Mouse (Mus musculus) stomach, adult 2 months (tissue): ENCODE measurements around the gene Nkapd1. TPM values are rescaled to one million over a fixed set of nuclear protein-coding genes. Genes with fewer than 3 reads are reported as not detected.

Source experiments
- polyA plus RNA-seq: library from polyadenylated mRNA; depleted of rRNA; stranded (reverse); fragments of >200 nt; gene quantifications from 2 replicates; pipeline ENCODE4 v1.2.3, GENCODE M21; 2012; rRNA removed

The Nkapd1 gene
- 1.9 TPM in 2 replicates for polyA plus RNA-seq

GRCm38 (mm10) chr9:50616766-50617603, at the start of gene Nkapd1, which contains the start of gene Pih1d2:
TSS of gene Nkapd1 (minus strand) at chr9:50617464.
TSS of gene Pih1d2 (plus strand) at chr9:50617321.

GRCm38 (mm10) chr9:50659392-50660217, 42.3 kb upstream of the Nkapd1 start, which contains the start of gene Dlat:
TSS of gene Dlat (minus strand) at chr9:50659780.

GRCm38 (mm10) chr9:50603189-50603997, 13.9 kb downstream of the Nkapd1 start, which contains the start of the genes Sdhd and Timm8b:
TSS of gene Sdhd (minus strand) at chr9:50603812.
TSS of gene Timm8b (plus strand) at chr9:50603910.

GRCm38 (mm10) chr9:50561145-50561917, 55.9 kb downstream of the Nkapd1 start, which contains the start of gene Tex12:
TSS of gene Tex12 (minus strand) at chr9:50561325.

Other genes starting within 250 kb of the Nkapd1 start
- gene Plet1, start 122.9 kb downstream of the Nkapd1 start, polyA plus RNA-seq, result 11.2 and 13.5 TPM in 2 replicates
- gene Pts, start 88.7 kb downstream of the Nkapd1 start, polyA plus RNA-seq, result 5.1 and 7.5 TPM in 2 replicates
- gene Il18, start 62.6 kb downstream of the Nkapd1 start, polyA plus RNA-seq, result 9.6 and 12.0 TPM in 2 replicates
- 0.40 and 0.62 TPM in 2 replicates for gene Bco2, start 62.3 kb downstream of the Nkapd1 start, polyA plus RNA-seq
- not detected in 2 replicates for gene Tex12, start 56.1 kb downstream of the Nkapd1 start, polyA plus RNA-seq
- 199 and 222 TPM in 2 replicates for gene Sdhd, start 13.7 kb downstream of the Nkapd1 start, polyA plus RNA-seq
- 29.1 and 49.9 TPM in 2 replicates for gene Timm8b, start 13.6 kb downstream of the Nkapd1 start, polyA plus RNA-seq
- gene Pih1d2, start 143 bp downstream of the Nkapd1 start, polyA plus RNA-seq, result 0.16 and 0.25 TPM in 2 replicates
- 6.9 and 9.6 TPM in 2 replicates for gene Dlat, start 42.3 kb upstream of the Nkapd1 start, polyA plus RNA-seq
- gene Dixdc1, start 122.1 kb upstream of the Nkapd1 start, polyA plus RNA-seq, result 2.1 and 3.3 TPM in 2 replicates
- 5.8 and 6.1 TPM in 2 replicates for gene 2310030G06Rik, start 129.1 kb upstream of the Nkapd1 start, polyA plus RNA-seq
- 181 and 206 TPM in 2 replicates for gene Cryab, start 133.9 kb upstream of the Nkapd1 start, polyA plus RNA-seq
- 23.5 and 39.2 TPM in 2 replicates for gene Hspb2, start 134.9 kb upstream of the Nkapd1 start, polyA plus RNA-seq
- gene Fdxacb1, start 150.8 kb upstream of the Nkapd1 start, polyA plus RNA-seq, result 1.1 and 1.2 TPM in 2 replicates
- gene Alg9, start 157.6 kb upstream of the Nkapd1 start, polyA plus RNA-seq, result 12.9 and 16.7 TPM in 2 replicates
- 12.0 and 12.6 TPM in 2 replicates for gene 1110032A03Rik, start 158.1 kb upstream of the Nkapd1 start, polyA plus RNA-seq
- 4.1 and 7.2 TPM in 2 replicates for gene Ppp2r1b, start 227.8 kb upstream of the Nkapd1 start, polyA plus RNA-seq